Mouse (Mus musculus) midbrain, embryonic 11.5 days (tissue): ENCODE measurements at regions not wholly inside any gene's neighbourhood (a gene's known extent, or its start where the extent isn't known, plus 50 kb on each side); places are given as distances from the start of the nearest gene placed in this dataset.
A peak's percentile ranks its signal among the peaks of the same experiment; 100 is the strongest.
"Not testable (repeated sequence)": the region's sequence is repeated elsewhere in the genome, so short reads cannot be mapped to it uniquely, and the experiment has no call there.

Source experiments
- ATAC-seq: fragments of 200-750 bp; cut with Nextera tagmentation; 2 replicates; pipeline ENCODE4 v1.8.0; 2017; ENCODE audit warnings: moderate TSS enrichment, moderate library complexity; ENCODE audit not compliant: low FRiP score
- DNase-seq: peaks from one replicate; pipeline ENCODE4 v3.0.0; 2015; ENCODE audit warnings: low spot score; ENCODE audit errors: missing footprints
- H3K27ac ChIP-seq: fragments of 300-500 bp; sonication (generic); 2 replicates; pipeline ENCODE4 v1.5.1; 2014; ENCODE audit warnings: low read depth, low read length
- H3K27me3 ChIP-seq: fragments of 300-500 bp; sonication (generic); 2 replicates; pipeline ENCODE4 v1.6.1; 2014; ENCODE audit warnings: mild to moderate bottlenecking, low read length, moderate library complexity, mixed read lengths; ENCODE audit not compliant: control insufficient read depth, insufficient read depth
- H3K36me3 ChIP-seq: fragments of 300-500 bp; sonication (generic); 2 replicates; pipeline ENCODE4 v1.6.1; 2014; ENCODE audit warnings: mild to moderate bottlenecking, low read length, moderate library complexity, mixed read lengths; ENCODE audit not compliant: control insufficient read depth, insufficient read depth
- H3K4me1 ChIP-seq: fragments of 300-500 bp; sonication (generic); 2 replicates; pipeline ENCODE4 v1.6.1; 2014; ENCODE audit warnings: low read length; ENCODE audit not compliant: control insufficient read depth, insufficient read depth
- H3K4me2 ChIP-seq: fragments of 300-500 bp; sonication (generic); 2 replicates; pipeline ENCODE4 v1.6.1; 2014; ENCODE audit warnings: mild to moderate bottlenecking, moderate library complexity
- H3K4me3 ChIP-seq: fragments of 300-500 bp; sonication (generic); 2 replicates; pipeline ENCODE4 v1.5.1; 2014; ENCODE audit warnings: low read depth, low read length
- H3K9ac ChIP-seq: fragments of 300-500 bp; sonication (generic); 2 replicates; pipeline ENCODE4 v1.6.1; 2014; ENCODE audit warnings: low read length
- H3K9me3 ChIP-seq: fragments of 300-500 bp; sonication (generic); 2 replicates; pipeline ENCODE4 v1.6.1; 2016; ENCODE audit warnings: low read length; ENCODE audit not compliant: control insufficient read depth
- WGBS: fragments of 180-500 bp; shearing (Covaris S2); extraction: QIAGEN DNeasy Blood & Tissue Kit; methylation state at CpG from one replicate; pipeline ENCODE4 v1.1.7; 2014; 5-methylcytosine and 5-hydroxymethylcytosine counted together

DNA sequence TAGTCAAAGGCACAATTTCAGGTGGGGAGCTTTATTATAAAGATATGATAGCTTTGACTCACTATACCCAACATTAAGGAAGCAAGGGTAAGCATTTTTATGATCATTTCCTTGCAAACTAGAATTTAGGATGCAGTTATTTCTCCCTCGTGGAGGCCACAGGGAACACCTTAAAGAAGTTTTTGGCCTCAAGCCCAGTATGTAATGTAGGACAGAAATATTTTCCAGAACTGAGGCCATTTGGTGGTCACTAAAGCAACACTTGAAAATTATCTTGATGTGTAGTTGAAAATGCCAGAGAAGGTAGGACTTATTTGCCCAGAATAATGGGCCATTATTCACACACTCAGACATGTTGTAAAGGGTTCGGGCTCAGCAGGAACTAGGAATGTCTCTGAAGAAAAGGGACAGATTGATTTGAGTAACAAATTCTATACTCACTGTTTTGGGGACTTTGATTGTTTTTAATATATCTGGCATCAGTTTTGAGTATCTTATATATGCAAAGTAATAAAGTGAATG, 301.3 kb downstream of the Pros1 start:
- no peak overlapping the region for H3K9ac ChIP-seq
- no peak overlapping the region for H3K4me2 ChIP-seq
- H3K36me3 ChIP-seq = no peaks in the 10 kb centered on the region
- no peaks in the 10 kb centered on the region for H3K27me3 ChIP-seq
- no peak overlapping the region for H3K4me3 ChIP-seq
- ATAC-seq (no peak), DNase-seq (no peak)
- no peaks in the 10 kb centered on the region for H3K4me1 ChIP-seq
- H3K9me3 ChIP-seq = no peaks in the 10 kb centered on the region
- H3K27ac ChIP-seq = no peak overlapping the region
- 85% methylated on average over 2 of the region's 2 CpGs for WGBS

- peak; percentile 35 for DNase-seq
- no peak for ATAC-seq
- H3K36me3 ChIP-seq = no peaks in the 10 kb centered on the region
- no peaks in the 10 kb centered on the region for H3K27me3 ChIP-seq
- H3K4me2 ChIP-seq = no peak overlapping the region
- no peaks in the 10 kb centered on the region for H3K9me3 ChIP-seq
- no peak overlapping the region for H3K9ac ChIP-seq
- 86% methylated on average over 6 of the region's 6 CpGs for WGBS
- H3K4me3 ChIP-seq = no peak overlapping the region
- H3K27ac ChIP-seq = no peak overlapping the region
- no peaks in the 10 kb centered on the region for H3K4me1 ChIP-seq
Observed at GRCm38 (mm10) chr16:63170101-63170500, 316.0 kb downstream of the Pros1 start.

DNA sequence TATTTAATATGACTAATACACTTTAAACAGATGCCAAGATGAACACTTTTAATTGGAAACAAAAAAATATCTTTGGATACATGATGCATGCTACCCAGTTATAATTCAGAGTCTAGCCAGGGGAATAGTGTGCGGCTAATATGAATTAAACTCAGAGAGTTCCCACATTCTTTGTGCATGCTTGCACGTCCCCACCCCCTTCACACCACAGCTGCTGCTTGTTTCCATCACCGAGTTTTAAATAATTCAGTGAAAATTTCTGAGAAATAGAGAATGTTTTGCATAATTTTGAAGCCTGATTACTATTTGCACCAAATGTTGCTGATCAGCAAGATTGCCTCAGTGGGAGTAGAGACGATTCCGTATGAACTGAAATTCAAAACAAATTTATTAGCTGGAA, 325.1 kb downstream of the Pros1 start:
- Histone ChIP-seq H3K4me1 (no peaks in the 10 kb centered on the region), H3K4me3 (no peak overlapping the region), H3K27me3 (no peaks in the 10 kb centered on the region), H3K4me2 (no peak overlapping the region), H3K9me3 (no peaks in the 10 kb centered on the region), H3K27ac (no peak overlapping the region), H3K9ac (no peak overlapping the region), H3K36me3 (no peaks in the 10 kb centered on the region)
- no peak for DNase-seq
- no peak for ATAC-seq
- WGBS = 77% methylated on average over 5 of the region's 5 CpGs

- Histone ChIP-seq H3K27ac (no peak overlapping the region), H3K4me3 (no peak overlapping the region), H3K27me3 (no peaks in the 10 kb centered on the region), H3K9me3 (no peaks in the 10 kb centered on the region), H3K4me2 (no peak overlapping the region), H3K9ac (no peak overlapping the region), H3K4me1 (no peaks in the 10 kb centered on the region), H3K36me3 (no peaks in the 10 kb centered on the region)
- ATAC-seq (no peak), DNase-seq (no peak)
- WGBS = 83% methylated on average over 6 of the region's 6 CpGs
Observed at GRCm38 (mm10) chr16:63191181-63191580, 337.1 kb downstream of the Pros1 start.

DNA sequence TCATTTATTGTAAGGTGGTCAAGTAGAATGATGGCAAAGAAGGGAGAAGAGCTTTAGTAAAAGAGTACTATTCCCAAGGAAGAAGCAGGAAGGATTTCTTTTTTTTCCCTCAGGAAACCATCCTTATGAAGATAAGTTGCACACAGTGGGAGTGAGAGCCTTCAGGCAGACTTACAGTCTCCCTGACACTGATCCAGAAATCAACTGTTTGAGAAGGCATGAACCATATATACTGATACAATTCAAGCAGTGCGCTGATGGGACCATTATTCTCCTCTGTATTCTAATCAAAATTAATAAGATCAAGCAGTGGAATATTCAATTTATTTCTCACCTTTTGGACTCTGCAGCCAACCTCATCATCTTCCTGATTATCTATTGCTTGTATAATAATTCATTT, 337.5 kb downstream of the Pros1 start:
- no peaks in the 10 kb centered on the region for H3K36me3 ChIP-seq
- H3K4me2 ChIP-seq = no peak overlapping the region
- no peaks in the 10 kb centered on the region for H3K9me3 ChIP-seq
- WGBS = 92% methylated on average over 1 of the region's 1 CpGs
- H3K4me1 ChIP-seq = no peaks in the 10 kb centered on the region
- no peak overlapping the region for H3K9ac ChIP-seq
- no peak overlapping the region for H3K27ac ChIP-seq
- H3K27me3 ChIP-seq = no peaks in the 10 kb centered on the region
- no peak overlapping the region for H3K4me3 ChIP-seq
- DNase-seq (no peak), ATAC-seq (no peak)

DNA sequence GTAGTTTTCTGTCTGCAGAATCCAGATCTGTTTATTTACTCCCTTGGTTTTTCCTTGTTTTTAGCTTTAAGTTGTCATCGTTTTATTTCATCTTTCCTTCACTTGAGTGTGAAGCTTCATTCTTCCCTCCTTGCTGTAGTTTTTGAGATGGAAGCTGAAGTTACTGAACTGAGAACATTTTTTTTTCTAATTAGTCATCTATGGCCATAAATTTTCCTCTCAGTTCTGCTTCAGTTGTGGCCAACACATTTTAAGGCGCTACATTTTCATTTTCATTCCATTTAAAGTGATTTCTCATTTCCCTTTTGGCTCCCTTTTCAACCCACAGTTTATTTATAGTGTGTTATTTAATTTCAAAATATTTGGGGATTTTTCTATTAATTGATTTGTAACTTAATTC, 340.5 kb downstream of the Pros1 start:
- H3K36me3 ChIP-seq = no peaks in the 10 kb centered on the region
- DNase-seq (no peak), ATAC-seq (no peak)
- no peak overlapping the region for H3K4me3 ChIP-seq
- no peaks in the 10 kb centered on the region for H3K27me3 ChIP-seq
- no peak overlapping the region for H3K9ac ChIP-seq
- H3K4me2 ChIP-seq = no peak overlapping the region
- H3K27ac ChIP-seq = no peak overlapping the region
- 84% methylated on average over 2 of the region's 2 CpGs for WGBS
- no peaks in the 10 kb centered on the region for H3K9me3 ChIP-seq
- H3K4me1 ChIP-seq = no peaks in the 10 kb centered on the region

DNA sequence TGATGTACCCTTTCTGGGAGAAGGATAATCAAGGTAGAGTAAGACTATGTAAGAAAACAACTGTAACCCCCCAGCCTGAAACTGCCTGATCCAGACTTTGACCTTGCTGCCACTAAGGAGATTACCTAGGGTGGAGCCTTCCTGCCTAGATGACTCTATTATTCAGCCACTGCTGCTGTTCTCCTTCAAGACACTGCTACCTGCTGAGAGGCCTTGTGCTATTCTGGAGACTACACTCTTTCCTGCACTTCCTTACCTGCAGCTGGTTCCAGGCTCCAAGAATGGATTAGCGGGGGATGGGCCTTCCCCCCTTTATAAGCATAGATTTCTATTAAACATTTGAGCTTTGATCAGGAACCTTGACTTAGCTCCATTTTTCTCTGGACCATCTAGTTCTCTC, 359.4 kb downstream of the Pros1 start:
- not testable (repeated sequence) for H3K4me2 ChIP-seq, H3K27ac ChIP-seq, H3K4me3 ChIP-seq, H3K9me3 ChIP-seq, H3K36me3 ChIP-seq, H3K9ac ChIP-seq, DNase-seq, ATAC-seq, H3K27me3 ChIP-seq, H3K4me1 ChIP-seq
- WGBS = 88% methylated on average over 1 of the region's 1 CpGs

- Histone ChIP-seq H3K4me2 (no peak overlapping the region), H3K9ac (no peak overlapping the region), H3K27ac (no peak overlapping the region), H3K4me3 (no peak overlapping the region), H3K4me1 (no peaks in the 10 kb centered on the region), H3K27me3 (no peaks in the 10 kb centered on the region), H3K9me3 (no peaks in the 10 kb centered on the region), H3K36me3 (no peaks in the 10 kb centered on the region)
- ATAC-seq = no peak
- no peak for DNase-seq
- 82% methylated on average over 10 of the region's 10 CpGs for WGBS
Observed at GRCm38 (mm10) chr16:63220228-63220879, 366.2 kb downstream of the Pros1 start.

- Histone ChIP-seq H3K9me3 (no peaks in the 10 kb centered on the region), H3K4me3 (no peak overlapping the region), H3K9ac (no peak overlapping the region), H3K27me3 (no peaks in the 10 kb centered on the region), H3K36me3 (no peaks in the 10 kb centered on the region), H3K4me2 (no peak overlapping the region), H3K4me1 (no peaks in the 10 kb centered on the region), H3K27ac (no peak overlapping the region)
- 78% methylated on average over 6 of the region's 6 CpGs for WGBS
- DNase-seq = no peak
- no peak for ATAC-seq
Observed at GRCm38 (mm10) chr16:63224608-63225007, 370.5 kb downstream of the Pros1 start.
